Mouse (Mus musculus): ENCODE measurements at regions not wholly inside any gene's neighbourhood (a gene's known extent, or its start where the extent isn't known, plus 50 kb on each side); places are given as distances from the start of the nearest gene placed in this dataset.

- TF ChIP-seq POLR2A (IDR thresholded peaks at IDR 0.05; ENCODE audit: borderline replicate concordance, low read depth, low read length) (no peak), CTCF (IDR thresholded peaks at IDR 0.05; ENCODE audit: low read depth, low read length) (no peak)
These were observed 168.4 kb upstream of the Irx4 start for GRCm38 (mm10) chr13:73091886-73092285.
